Mouse (Mus musculus): ENCODE measurements around the gene Syde2. TPM values are rescaled to one million over a fixed set of nuclear protein-coding genes. Genes with fewer than 3 reads are reported as not detected.

Syde2 gene
- polyA plus RNA-seq, 1 experiment from 2014 or later: 0.50 TPM

DNA sequence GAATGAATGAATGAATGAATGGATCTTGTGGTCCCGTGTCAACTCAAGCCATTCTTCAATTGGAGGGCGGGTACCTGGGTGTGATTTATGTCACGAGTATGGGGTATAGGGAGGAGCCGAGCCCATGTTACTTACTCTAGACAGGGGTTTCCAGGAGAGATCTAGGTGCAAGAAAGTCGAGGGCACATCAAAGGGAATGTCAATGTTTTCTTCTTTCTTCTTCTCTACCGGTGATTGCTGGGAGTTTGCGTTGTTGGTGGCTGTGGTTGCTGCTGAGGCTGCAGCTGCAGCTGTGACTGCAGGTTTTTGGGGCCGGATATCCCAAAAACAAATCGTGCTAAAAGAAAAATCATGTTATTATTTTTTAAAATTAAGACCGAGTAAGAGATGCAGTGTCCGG, 75.5 kb downstream of the Syde2 start:
- Histone ChIP-seq H3K36me3 (ENCODE audit: control insufficient read depth, insufficient read depth, low read length) (no peaks in the 10 kb centered on the region), H3K27ac (replicated peaks; ENCODE audit: low read depth, low read length) (no peak overlapping the region), H3K4me2 (ENCODE audit: low read length) (no peak overlapping the region), H3K4me3 (replicated peaks; ENCODE audit: low read depth, low read length) (no peak overlapping the region), H3K9me3 (ENCODE audit: control insufficient read depth, low read length) (no peaks in the 10 kb centered on the region), H3K9ac (replicated peaks; ENCODE audit: low read length) (no peak overlapping the region), H3K27me3 (ENCODE audit: control insufficient read depth, insufficient read depth, low read length) (no peaks in the 10 kb centered on the region), H3K4me1 (ENCODE audit: control insufficient read depth, insufficient read depth, low read length) (no peaks in the 10 kb centered on the region)
- no peak for ATAC-seq (ENCODE audit: low FRiP score, low TSS enrichment)
- DNase-seq: no peak
- WGBS: 89% methylated on average over 11 of the region's 11 CpGs

DNA sequence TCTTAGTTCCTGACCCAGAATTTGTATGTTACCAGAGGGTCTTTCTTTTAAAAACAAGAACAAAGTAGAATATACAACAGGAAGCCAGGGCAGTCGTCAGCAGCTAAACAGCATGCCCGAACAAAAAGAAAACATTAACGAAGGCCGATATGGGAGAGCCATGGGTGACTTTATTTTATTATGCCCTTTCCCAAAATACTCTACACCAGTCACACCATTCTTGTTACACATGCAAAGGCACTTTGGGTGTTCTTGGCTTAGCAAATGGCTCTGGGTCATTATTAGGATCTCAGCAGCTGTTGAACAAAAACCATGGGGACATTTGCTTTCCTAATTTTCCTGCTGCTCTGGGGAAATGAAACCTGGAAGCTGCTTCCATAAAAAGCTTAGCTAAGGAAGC, 81.6 kb downstream of the Syde2 start:
- no peak overlapping the region for H3K9ac ChIP-seq (replicated peaks; ENCODE audit: low read length)
- H3K9me3 ChIP-seq (ENCODE audit: control insufficient read depth, low read length): no peaks in the 10 kb centered on the region
- H3K27ac ChIP-seq (replicated peaks; ENCODE audit: low read depth, low read length): no peak overlapping the region
- no peak overlapping the region for H3K4me3 ChIP-seq (replicated peaks; ENCODE audit: low read depth, low read length)
- WGBS: 93% methylated on average over 4 of the region's 4 CpGs
- no peak overlapping the region for H3K4me2 ChIP-seq (ENCODE audit: low read length)
- H3K36me3 ChIP-seq (ENCODE audit: control insufficient read depth, insufficient read depth, low read length): no peaks in the 10 kb centered on the region
- no peaks in the 10 kb centered on the region for H3K4me1 ChIP-seq (ENCODE audit: control insufficient read depth, insufficient read depth, low read length)
- no peak for DNase-seq
- no peaks in the 10 kb centered on the region for H3K27me3 ChIP-seq (ENCODE audit: control insufficient read depth, insufficient read depth, low read length)
- ATAC-seq (ENCODE audit: low FRiP score, low TSS enrichment): no peak

Other genes with a start within 250 kb of the Syde2 start
- 91.2 and 123 TPM in 2 replicates for gene Ddah1, start 229.2 kb upstream of the Syde2 start, polyA plus RNA-seq (2014; fragmentation: Nextera tagmentation; extraction: Ambion mirVana)
- 34.3 and 42.3 TPM in 2 replicates for gene Bcl10, start 65.1 kb upstream of the Syde2 start, polyA plus RNA-seq (2014; fragmentation: Nextera tagmentation; extraction: Ambion mirVana)
- gene 2410004B18Rik, start 49.9 kb upstream of the Syde2 start, polyA plus RNA-seq (2014; fragmentation: Nextera tagmentation; extraction: Ambion mirVana): 76.6 and 85.3 TPM in 2 replicates
- 0.51 and 0.83 TPM in 2 replicates for gene Wdr63, start 120.3 kb downstream of the Syde2 start, polyA plus RNA-seq (2014; fragmentation: Nextera tagmentation; extraction: Ambion mirVana)
- 0.20 and 0.61 TPM in 2 replicates for gene Mcoln3, start 129.6 kb downstream of the Syde2 start, polyA plus RNA-seq (2014; fragmentation: Nextera tagmentation; extraction: Ambion mirVana)
- gene Mcoln2, start 162.0 kb downstream of the Syde2 start, polyA plus RNA-seq (2014; fragmentation: Nextera tagmentation; extraction: Ambion mirVana): 0.30 TPM in 1 of 2 replicates, not detected in the other
- 0.58 TPM in 1 of 2 replicates, not detected in the other for gene Lpar3, start 233.1 kb downstream of the Syde2 start, polyA plus RNA-seq (2014; fragmentation: Nextera tagmentation; extraction: Ambion mirVana)

Measured in midbrain, embryonic 14.5 days (tissue).